Mouse (Mus musculus) left cerebral cortex, adult 2 months (tissue): Measurements from ENCODE around the gene Mecom. TPM values are rescaled to one million over a fixed set of nuclear protein-coding genes. Genes with fewer than 3 reads are reported as not detected.

Experiments
- DNase-seq, 2 experiments: peaks; one replicate each; pipeline ENCODE4 v3.0.0; 2021 to 2022; ENCODE audit warnings: low spot score in 2 of 2, mixed read lengths in 1 of 2; ENCODE audit errors: extremely low spot score in 1 of 2
- H3K27ac ChIP-seq: fragments of 200-600 bp; 2 replicates; pipeline ENCODE4 v1.8.1; 2022
- H3K4me3 ChIP-seq: fragments of 200-600 bp; 2 replicates; pipeline ENCODE4 v1.8.1; 2022
- CTCF ChIP-seq: fragments of 200-600 bp; IDR thresholded peaks from 2 replicates; pipeline ENCODE4 v1.8.1; 2022; ENCODE audit warnings: antibody characterized with exemption, mild to moderate bottlenecking, moderate library complexity
- intact Hi-C: fragments of 180-260 bp; cut with DNase I; formaldehyde crosslinking; loops from one replicate; pipeline ENCODE4 v1.15.1; 2025
- total RNA-seq, 2 experiments: library from RNA; stranded (reverse); gene quantifications; 2 replicates each; pipeline ENCODE4 v1.2.3; 2021

Mecom gene
- total RNA-seq, 2 experiments from 2014 or later = 2.1 to 4.1 TPM

DNA sequence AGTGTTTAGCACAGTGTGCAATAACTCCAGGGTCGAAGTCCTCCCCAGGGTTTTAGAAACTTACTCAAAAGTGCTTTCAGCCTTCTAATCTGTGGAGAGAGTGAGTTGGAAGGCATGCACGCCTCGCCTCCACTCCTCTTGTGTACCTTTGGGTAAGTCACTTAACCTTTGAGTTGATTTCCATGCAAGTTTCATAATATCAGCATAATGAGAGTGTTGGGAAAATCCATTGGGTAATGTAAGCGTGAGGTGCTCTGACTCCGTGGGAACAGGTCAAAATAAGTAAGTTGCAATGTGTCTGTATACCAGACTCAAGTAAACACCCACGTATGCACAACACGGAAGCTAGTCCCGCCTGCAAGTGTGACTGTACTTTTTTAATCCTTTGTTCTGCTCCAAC lies 528.4 kb downstream of the Mecom start:
- H3K27ac ChIP-seq = no peak overlapping the region
- TF ChIP-seq CTCF = no peak
- no peak overlapping the region for H3K4me3 ChIP-seq
- intact Hi-C loops = loop anchor here (10.0 kb wide), 2 partner anchors 205 to 495 kb away; no protein-coding TSS in a partner anchor
- no peak for DNase-seq

DNA sequence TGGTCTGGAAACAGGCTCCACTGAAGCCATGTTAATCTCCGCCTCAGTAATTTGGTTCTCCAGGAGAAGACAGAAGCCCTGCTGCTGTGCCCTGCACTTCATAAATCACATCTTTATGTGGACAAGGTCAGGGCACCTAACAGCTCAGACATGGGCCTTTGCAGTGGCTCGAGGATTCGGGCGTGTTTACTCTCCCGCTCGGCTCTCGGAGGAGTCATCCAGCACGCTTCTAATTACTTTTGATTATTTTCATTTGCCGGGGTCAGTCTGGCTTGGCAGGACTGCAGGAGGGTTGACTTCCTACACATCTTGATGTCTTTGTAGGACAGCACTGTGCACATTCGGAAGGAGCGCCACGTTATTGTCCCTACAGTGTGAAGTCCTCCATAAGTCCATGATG lies 529.6 kb downstream of the Mecom start:
- DNase-seq = no peak
- Histone ChIP-seq H3K4me3 (no peak overlapping the region), H3K27ac (no peak overlapping the region)
- TF ChIP-seq CTCF = no peak
- intact Hi-C loops = loop anchor here (10.0 kb wide), 2 partner anchors 203 to 497 kb away; no protein-coding TSS in a partner anchor

DNA sequence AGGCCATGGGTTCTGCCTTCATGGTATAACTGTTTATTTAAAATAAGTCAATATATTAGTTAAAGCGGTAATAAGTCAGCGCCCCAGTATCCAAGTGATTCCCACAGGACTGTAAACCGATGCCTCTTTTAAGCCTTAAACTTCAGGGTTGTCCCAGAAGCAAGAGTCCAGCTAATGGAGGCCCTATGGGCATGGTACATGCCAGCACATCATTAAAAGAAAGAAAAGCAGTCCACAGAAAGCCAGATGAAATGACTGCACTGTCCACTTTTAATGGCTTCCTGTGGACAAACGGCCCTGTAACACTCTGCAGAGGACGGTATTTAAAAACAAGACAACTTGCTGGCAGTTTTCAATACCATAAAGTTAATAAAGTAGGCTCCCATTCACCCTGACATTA lies 531.0 kb downstream of the Mecom start:
- H3K27ac ChIP-seq = no peak overlapping the region
- no peak overlapping the region for H3K4me3 ChIP-seq
- TF ChIP-seq CTCF = no peak
- intact Hi-C loops = loop anchor here (10.0 kb wide), 2 partner anchors 202 to 498 kb away; no protein-coding TSS in a partner anchor
- no peak for DNase-seq

DNA sequence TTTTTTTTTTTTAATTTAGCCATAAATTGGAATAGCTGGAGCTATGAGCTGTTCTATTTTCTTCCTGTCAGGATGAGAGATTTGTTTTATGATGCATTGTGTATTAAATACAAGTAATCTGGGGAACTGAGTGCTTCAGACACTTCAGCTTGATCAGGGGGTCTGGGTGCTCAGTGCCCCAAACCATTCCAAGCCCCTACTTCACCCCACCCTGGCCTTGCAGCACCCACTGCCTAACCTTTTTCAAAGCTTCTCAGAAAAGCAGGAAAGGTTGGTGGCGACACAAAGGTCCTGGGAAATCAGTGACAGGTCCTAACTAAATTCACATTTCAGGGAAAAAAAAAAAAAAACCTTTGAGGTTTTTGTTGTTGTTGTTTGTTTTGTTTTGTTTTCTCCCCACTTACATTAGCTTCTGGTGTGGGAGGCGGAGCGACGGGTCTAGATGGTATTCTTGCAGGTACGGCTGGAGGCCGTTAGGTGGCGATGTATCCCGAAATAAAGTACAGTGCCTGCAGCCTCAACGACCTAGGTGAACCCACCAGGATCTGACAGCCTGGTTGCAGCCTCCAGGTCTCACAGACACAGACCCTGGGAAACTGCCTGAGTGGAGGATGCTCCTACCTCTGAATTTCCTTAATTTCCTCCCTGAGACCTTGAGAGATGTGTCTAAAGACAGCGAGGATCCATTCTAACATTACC lies 532.7 kb downstream of the Mecom start:
- Histone ChIP-seq H3K27ac (no peak overlapping the region), H3K4me3 (no peak overlapping the region)
- DNase-seq = peak; percentile 55 to 60
- peak; percentile 76 for TF ChIP-seq CTCF
- intact Hi-C loops = loop anchor here (10.0 kb wide), 2 partner anchors 200 to 500 kb away; no protein-coding TSS in a partner anchor

DNA sequence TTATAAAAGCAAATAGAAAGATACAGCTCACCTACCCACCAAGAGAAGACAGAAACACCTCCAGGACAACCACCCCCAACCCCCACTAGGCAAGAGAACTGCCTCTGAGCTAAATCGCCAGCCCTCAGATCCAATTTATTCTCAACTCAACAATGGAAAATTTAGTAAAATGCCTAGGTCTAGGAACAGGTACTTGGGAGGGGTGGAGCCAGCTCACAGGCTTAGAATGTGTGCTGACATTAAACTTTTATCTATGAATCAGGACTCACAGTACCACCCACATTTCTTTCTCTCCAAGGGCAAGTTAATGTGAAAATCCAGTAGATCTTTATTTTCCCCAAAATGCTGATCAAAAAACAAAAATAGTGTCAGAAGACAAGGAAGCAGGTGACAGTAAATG lies 533.5 kb downstream of the Mecom start:
- TF ChIP-seq CTCF = no peak
- no peak for DNase-seq
- H3K27ac ChIP-seq = no peak overlapping the region
- intact Hi-C loops = loop anchor here (10.0 kb wide), 2 partner anchors 199 to 501 kb away; no protein-coding TSS in a partner anchor
- H3K4me3 ChIP-seq = no peak overlapping the region

DNA sequence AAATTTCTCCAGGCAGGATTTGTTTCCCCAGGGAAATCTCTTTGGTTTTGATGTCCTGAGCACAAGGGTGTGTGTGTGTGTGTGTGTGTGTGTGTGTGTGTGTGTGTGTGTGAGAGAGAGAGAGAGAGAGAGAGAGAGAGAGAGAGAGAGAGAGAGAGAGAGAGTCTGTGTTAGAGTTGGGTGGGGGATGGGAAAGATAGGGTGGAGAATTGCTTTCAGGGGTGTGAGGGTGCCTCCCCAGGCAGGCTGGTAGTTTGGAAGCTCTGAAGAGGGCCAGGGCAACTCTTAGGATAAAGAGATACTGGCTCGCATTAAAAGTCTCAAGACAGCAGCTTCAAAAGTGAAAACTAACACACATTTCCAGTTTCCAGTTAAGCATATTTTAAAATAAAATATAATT lies 534.4 kb downstream of the Mecom start:
- no peak overlapping the region; the same call in 1 of the 2 replicates for H3K4me3 ChIP-seq
- no peak for TF ChIP-seq CTCF
- DNase-seq = no peak
- H3K27ac ChIP-seq = no peak overlapping the region
- intact Hi-C loops = loop anchor here (10.0 kb wide), 2 partner anchors 199 to 501 kb away; no protein-coding TSS in a partner anchor

DNA sequence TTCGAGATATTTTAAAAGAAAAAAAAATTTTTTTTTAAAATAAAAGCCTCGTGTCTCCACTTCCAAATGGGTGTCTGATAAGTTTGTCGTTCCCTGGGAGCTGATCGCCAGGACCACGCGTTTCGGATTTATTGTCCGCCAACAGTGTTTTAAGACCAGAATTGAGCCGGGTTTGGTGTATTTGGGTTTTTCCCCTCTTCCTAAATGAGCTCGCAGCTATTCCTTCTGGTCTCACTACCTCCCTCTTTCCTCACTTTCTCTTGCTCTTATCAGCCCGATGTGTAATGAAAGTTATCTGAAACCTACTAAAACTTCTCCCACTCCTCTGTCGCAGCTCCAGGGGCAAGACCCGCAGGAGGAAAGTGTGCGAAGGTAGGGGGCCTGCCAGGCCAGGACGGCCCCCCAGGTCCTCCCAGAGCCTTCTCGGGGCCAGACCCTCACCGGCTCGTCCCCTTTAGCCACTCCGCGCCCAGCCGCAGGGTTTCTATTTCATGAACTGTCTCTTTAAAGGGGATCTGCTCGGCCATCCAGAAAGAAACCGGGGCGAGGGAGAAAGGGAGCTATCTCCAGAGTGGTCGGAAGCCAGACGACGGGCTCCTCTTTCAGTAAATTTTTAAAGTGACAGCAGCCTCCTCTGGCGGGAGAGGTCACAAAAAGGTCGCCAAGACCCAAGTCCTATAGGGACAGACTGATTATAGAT lies 535.0 kb downstream of the Mecom start:
- intact Hi-C loops = loop anchor here (10.0 kb wide), 2 partner anchors 198 to 502 kb away; no protein-coding TSS in a partner anchor
- DNase-seq = no peak
- Histone ChIP-seq H3K27ac (peak overlapping the region; percentile 29; the same call in 1 of the 2 replicates), H3K4me3 (peak overlapping the region; percentile 46)
- TF ChIP-seq CTCF = no peak

DNA sequence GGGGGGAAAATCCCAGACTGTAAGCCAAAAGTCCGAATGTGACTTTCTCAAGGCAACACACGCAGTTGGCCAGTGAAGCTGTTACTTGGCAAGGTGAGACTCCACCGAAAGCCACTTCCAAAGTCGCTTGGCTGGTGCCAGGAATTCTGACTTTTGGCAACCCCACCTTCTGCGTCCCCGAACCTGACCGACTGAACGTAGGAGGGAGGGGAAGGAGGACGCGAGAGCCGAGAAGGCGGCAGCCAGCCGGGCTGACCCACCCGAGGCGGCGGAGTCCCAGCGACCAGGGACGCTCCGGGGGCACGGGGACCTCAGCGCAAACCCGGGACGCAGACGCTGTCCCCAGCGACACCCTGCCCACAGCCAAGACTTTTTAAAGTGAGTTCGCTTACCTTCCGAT lies 535.7 kb downstream of the Mecom start:
- H3K4me3 ChIP-seq = peak overlapping the region; percentile 46
- peak overlapping the region; percentile 29; the same call in 1 of the 2 replicates for H3K27ac ChIP-seq
- no peak for TF ChIP-seq CTCF
- DNase-seq = peak in 1 of 2 experiments; percentile 12
- intact Hi-C loops = loop anchor here (10.0 kb wide), 2 partner anchors 197 to 503 kb away; no protein-coding TSS in a partner anchor

DNA sequence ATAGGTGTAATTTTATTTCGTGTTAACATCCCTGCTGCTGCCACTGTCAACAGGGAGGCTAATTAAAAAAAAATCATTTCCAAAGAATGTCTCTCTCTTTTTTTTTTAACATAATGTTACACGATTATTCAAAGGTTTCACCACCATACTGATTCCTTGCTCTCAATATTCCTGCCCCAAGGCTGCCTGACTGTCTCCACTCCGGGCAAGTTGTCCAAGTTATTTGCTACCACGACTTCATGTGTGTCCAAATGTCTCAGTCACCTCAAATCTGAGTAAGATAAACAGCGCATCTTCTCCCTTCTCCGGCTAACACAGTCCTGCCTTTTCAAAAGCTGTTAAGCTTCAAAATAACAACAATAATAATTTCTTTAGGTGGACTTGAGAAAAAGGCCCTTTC lies 536.1 kb downstream of the Mecom start:
- no peak for DNase-seq
- peak overlapping the region; percentile 46; the same call in 1 of the 2 replicates for H3K4me3 ChIP-seq
- TF ChIP-seq CTCF = no peak
- no peak overlapping the region for H3K27ac ChIP-seq
- intact Hi-C loops = loop anchor here (10.0 kb wide), 2 partner anchors 197 to 503 kb away; no protein-coding TSS in a partner anchor

DNA sequence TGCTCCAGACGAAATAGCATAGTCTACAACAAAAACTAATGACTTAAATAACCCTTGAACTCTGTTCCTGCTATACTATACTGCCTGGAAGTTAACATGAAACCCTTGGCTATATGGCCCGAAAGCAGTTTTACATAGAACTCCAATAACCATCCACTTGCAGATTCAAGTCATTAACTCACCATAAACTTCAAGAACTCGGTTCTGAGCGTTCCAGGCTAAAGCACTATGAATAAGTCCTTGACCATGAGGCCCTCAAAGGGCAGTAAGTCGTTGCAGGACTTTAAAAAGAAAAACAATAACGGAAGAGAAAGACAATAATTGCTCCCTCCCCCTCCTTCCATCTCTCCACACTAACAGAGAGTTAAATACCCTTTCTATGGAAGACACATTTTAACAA lies 536.9 kb downstream of the Mecom start:
- DNase-seq = no peak
- intact Hi-C loops = loop anchor here (10.0 kb wide), 2 partner anchors 196 to 504 kb away; no protein-coding TSS in a partner anchor
- H3K4me3 ChIP-seq = no peak overlapping the region
- TF ChIP-seq CTCF = no peak
- no peak overlapping the region for H3K27ac ChIP-seq

DNA sequence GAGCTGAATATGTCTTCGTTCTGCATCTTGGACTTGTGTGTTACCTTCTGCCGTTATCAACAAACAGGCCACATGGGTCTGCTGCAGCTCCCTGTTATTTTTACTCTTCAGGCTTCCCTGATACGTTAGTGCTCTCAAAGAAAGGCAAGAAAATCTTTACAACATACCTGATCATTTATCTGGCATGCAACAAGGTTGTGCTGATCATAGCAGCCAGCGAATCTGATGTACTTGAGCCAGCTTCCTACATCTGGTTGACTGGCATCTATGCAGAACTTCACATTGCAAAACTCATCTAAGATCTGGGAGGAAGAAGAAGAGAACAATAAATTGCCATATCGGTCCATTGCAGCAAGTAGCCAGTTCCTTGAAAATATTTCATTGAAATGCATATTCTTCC lies 538.2 kb downstream of the Mecom start:
- Histone ChIP-seq H3K4me3 (no peak overlapping the region), H3K27ac (no peak overlapping the region)
- no peak for DNase-seq
- no peak for TF ChIP-seq CTCF
- intact Hi-C loops = no loop called here

DNA sequence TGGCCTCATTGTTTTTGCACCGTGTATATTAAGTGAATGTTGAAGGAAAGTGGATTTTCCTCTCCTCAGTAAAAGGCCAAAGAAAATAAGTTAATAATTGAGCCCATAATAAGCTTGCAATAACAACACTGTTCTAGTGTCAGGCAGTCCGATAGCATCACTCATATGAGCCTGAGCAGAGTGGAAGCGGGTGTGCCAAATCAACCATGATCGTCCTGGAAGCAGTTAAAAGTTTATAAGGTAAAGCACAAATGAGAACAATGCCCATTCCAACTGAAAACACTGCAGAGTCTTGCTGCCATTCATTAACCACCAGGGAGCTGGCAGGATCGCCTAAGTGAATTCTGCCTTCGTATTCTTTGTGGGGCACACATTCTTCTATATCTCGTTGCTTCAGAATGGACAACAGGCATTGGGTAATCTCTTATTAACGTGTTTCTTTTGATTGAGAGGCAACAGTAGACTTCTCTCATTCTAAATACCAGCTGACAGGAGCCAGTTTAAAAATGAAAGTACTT lies 542.9 kb downstream of the Mecom start:
- H3K4me3 ChIP-seq = no peak overlapping the region
- H3K27ac ChIP-seq = no peak overlapping the region
- DNase-seq = no peak
- intact Hi-C loops = no loop called here
- no peak for TF ChIP-seq CTCF
